Mouse (Mus musculus): ENCODE results near the gene Cldn10. TPM values are rescaled to one million over a fixed set of nuclear protein-coding genes. Genes with fewer than 3 reads are reported as not detected.
A peak's percentile ranks its signal among the peaks of the same experiment; 100 is the strongest.

Cldn10 gene
- polyA plus RNA-seq, 1 experiment from 2014 or later = 1.4 TPM

DNA sequence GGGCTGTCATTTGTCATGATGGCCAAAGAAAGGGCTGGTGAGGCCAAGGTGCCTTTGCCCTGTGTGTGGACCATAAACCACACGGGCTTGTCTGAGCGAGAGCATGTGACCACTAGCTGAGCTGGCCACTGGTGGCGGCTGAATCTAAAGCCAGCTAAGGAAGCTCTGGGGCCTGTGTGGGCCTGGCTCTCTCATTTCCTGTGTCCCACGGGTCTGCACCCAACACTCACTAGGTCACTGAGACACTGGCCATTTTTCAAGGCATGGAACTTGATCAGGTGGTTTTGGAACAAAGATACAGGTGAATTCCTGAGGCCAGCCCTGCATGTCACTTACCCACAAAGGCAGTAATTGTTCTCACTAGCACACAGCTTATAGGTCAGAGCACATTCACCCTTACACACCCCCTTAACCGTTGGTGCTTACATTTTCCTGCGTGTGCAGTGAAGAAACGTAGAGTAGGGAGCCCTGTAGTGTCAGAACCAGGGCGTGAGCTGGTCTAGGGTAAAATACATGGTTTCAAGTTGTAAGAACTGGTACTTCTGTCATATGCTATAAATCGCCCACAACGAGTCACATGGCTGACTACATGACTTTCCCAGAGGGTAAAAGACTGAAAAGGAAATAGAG, 87.2 kb downstream of the Cldn10 start:
- Histone ChIP-seq H3K4me2 (no peak overlapping the region), H3K4me1 (no peaks in the 10 kb centered on the region), H3K9ac (no peak overlapping the region), H3K27me3 (no peaks in the 10 kb centered on the region), H3K36me3 (peaks cover 30% of the 10 kb centered on the region; the same call in 1 of the 2 replicates), H3K9me3 (no peaks in the 10 kb centered on the region), H3K27ac (no peak overlapping the region), H3K4me3 (no peak overlapping the region)
- no peak for ATAC-seq (ENCODE audit: insufficient number of reproducible peaks, low FRiP score, low TSS enrichment, low read depth)
- 50% methylated on average over 10 of the region's 10 CpGs for WGBS

DNA sequence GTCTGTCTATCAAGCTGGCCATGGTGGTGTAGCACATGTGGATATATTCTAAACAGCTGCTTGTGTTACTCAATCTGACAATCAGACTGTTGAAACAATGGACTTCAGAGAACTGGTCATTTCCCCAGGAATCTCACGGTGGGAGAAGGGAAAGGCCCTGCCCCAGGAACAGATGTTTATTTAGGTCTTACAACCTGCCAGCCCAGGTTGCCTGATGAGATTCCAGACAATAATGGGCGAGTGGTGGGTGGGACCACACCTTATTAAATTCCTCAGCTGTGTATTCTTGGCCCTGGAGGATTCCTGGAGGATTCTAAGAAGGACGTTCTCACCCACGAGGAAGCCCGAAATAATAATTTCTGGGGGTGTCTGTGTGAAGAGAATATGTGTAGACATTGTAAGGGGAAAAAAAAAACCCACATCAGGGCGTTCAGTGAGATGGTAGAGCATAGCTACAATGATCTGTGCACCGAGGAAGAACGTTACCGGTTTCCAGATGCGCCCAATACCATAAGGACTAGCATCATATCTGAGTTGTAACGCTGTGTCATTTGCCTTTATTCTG, 90.7 kb downstream of the Cldn10 start:
- no peak overlapping the region for H3K27ac ChIP-seq
- no peak overlapping the region for H3K4me3 ChIP-seq
- H3K27me3 ChIP-seq = no peaks in the 10 kb centered on the region
- ATAC-seq (ENCODE audit: insufficient number of reproducible peaks, low FRiP score, low TSS enrichment, low read depth) = no peak
- H3K36me3 ChIP-seq = peaks cover 52% of the 10 kb centered on the region
- H3K4me2 ChIP-seq = no peak overlapping the region
- H3K4me1 ChIP-seq = no peaks in the 10 kb centered on the region
- H3K9ac ChIP-seq = no peak overlapping the region
- no peaks in the 10 kb centered on the region for H3K9me3 ChIP-seq
- WGBS = 73% methylated on average over 11 of the region's 11 CpGs

DNA sequence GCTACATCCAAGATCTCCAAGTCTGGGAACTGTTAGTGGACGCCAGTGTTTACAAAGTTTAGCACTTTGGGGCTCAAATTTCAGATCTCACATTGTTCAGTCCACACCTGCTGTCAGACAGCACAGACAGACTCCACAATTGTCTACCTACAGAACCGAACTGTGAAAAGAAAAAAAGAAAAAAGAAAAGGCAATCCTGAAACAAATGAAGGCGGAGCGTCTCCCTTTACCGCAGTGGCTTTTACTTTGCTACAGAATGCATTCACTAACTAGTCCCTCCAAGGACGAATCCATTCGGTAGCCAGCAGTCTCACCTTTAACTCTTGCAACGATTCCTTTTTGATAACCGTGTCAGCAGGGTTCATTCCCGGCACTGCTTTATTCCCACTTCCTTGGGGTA, 93.0 kb downstream of the Cldn10 start:
- no peak for ATAC-seq (ENCODE audit: insufficient number of reproducible peaks, low FRiP score, low TSS enrichment, low read depth)
- Histone ChIP-seq H3K4me1 (no peaks in the 10 kb centered on the region), H3K36me3 (peaks cover 57% of the 10 kb centered on the region), H3K27me3 (no peaks in the 10 kb centered on the region), H3K9me3 (no peaks in the 10 kb centered on the region), H3K4me3 (no peak overlapping the region), H3K9ac (no peak overlapping the region), H3K27ac (no peak overlapping the region), H3K4me2 (no peak overlapping the region)
- WGBS = 73% methylated on average over 10 of the region's 10 CpGs

DNA sequence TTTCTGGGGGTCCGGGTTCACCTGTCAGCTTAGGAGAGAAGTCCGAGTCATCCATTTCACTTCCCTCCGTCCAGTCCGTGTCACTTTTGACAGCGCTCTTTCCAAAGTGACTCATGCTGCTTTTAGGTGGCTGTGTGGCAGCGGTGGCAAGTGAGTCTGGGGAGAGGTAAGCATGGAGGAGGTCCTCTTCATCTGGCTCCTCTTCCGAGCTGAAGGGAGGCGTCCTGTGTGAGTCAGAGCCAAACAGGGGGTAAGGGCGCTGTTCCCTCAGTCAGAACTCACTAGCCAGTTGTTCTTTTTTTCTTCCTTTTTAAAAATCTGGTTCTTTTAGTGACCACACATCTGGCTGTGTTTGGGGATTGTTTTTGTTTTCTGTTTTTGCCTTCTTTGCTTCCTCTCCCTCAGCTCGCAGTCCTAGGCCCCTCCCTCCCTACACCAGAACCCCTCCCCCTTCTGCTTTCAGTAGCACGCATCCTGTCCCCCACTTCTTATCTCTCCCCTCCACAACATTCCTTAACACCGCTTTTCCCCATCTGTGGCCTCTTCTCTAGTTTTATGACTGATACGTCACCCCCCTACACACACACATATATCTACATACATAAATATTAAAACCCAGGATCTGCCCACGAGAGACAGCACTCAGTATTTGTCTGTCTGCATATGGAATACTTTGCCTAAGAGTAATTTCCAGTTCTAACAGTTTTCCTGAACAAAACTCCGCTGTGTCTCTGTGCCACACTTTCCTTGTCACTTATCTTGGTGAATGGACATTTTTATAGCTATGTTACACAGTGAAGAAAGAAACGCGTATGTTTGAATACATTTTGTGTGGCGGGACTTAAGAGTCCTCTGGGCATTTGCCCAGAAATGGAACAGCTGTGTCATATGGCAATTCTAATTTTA, 95.9 kb downstream of the Cldn10 start:
- no peak overlapping the region for H3K9ac ChIP-seq
- no peaks in the 10 kb centered on the region for H3K4me1 ChIP-seq
- 77% methylated on average over 18 of the region's 18 CpGs for WGBS
- H3K27me3 ChIP-seq = no peaks in the 10 kb centered on the region
- no peak overlapping the region for H3K4me3 ChIP-seq
- no peaks in the 10 kb centered on the region for H3K9me3 ChIP-seq
- peak overlapping the region; percentile 27; the same call in 1 of the 2 replicates for H3K27ac ChIP-seq
- H3K36me3 ChIP-seq = peaks cover 67% of the 10 kb centered on the region
- no peak overlapping the region for H3K4me2 ChIP-seq
- ATAC-seq (ENCODE audit: insufficient number of reproducible peaks, low FRiP score, low TSS enrichment, low read depth) = no peak

DNA sequence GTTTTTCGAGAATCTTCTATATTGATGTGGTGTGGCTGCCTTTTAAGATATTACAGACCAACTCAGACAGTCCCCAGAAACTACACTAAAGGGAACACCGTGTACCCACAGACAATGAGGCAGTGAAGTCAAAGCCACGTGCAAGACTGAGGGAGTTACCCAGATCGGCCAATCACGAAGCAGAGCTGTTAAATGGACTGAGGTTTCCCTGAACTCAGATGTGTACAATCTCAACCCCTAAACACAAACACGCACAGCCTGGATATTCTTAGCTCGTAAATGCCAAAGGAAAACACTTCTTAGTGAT, 96.5 kb downstream of the Cldn10 start:
- WGBS = 73% methylated on average over 7 of the region's 7 CpGs
- no peak overlapping the region for H3K4me2 ChIP-seq
- no peak overlapping the region for H3K27ac ChIP-seq
- peaks cover 67% of the 10 kb centered on the region for H3K36me3 ChIP-seq
- H3K4me3 ChIP-seq = no peak overlapping the region
- no peak for ATAC-seq (ENCODE audit: insufficient number of reproducible peaks, low FRiP score, low TSS enrichment, low read depth)
- no peak overlapping the region for H3K9ac ChIP-seq
- H3K4me1 ChIP-seq = no peaks in the 10 kb centered on the region
- no peaks in the 10 kb centered on the region for H3K27me3 ChIP-seq
- H3K9me3 ChIP-seq = no peaks in the 10 kb centered on the region

DNA sequence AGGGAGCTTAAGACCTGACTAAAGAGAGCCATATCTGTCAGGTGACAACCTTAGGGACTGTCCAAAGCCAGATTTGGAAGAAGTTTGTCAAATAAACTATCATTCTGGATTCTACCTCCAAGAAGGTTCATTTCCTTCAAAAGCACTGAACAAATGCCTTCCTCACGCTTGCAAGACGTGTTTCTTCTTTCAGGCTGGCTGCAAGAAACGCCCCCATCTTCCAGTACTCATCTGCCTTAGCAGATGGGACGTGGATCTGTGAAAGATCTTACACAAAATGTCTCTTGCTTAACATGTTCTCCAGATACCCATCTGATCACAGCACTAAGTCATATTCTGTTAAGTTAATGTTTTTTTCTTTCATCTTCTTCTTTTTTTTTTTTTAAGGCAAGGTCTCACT, 102.4 kb downstream of the Cldn10 start:
- H3K27me3 ChIP-seq = no peaks in the 10 kb centered on the region
- no peak overlapping the region for H3K4me3 ChIP-seq
- no peaks in the 10 kb centered on the region for H3K9me3 ChIP-seq
- ATAC-seq (ENCODE audit: insufficient number of reproducible peaks, low FRiP score, low TSS enrichment, low read depth) = no peak
- WGBS = 78% methylated on average over 4 of the region's 4 CpGs
- no peak overlapping the region for H3K4me2 ChIP-seq
- H3K27ac ChIP-seq = no peak overlapping the region
- no peaks in the 10 kb centered on the region for H3K4me1 ChIP-seq
- H3K36me3 ChIP-seq = peaks cover 56% of the 10 kb centered on the region
- H3K9ac ChIP-seq = no peak overlapping the region

DNA sequence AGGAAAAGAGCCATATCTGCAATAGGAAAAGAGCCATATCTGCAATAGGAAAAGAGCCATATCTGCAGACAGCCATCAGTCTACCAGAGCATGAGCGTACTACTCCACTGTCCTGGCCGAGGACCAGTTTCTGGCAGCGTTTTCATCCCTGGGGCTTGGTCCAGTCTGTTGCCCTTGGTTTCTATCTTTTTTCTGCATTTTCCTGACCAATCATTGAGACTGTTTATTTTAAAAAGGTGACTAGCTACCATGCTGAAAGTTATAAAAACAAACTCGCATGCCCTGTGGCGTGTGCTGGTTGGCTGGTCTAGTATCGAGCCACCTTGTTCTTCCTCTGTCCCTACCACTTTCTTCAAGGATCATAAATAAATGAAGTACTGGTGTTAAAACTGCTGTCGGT, 107.5 kb downstream of the Cldn10 start:
- Histone ChIP-seq H3K27me3 (no peaks in the 10 kb centered on the region), H3K4me2 (no peak overlapping the region), H3K27ac (no peak overlapping the region), H3K36me3 (peaks cover 54% of the 10 kb centered on the region), H3K9ac (no peak overlapping the region), H3K9me3 (no peaks in the 10 kb centered on the region), H3K4me1 (no peaks in the 10 kb centered on the region), H3K4me3 (no peak overlapping the region)
- ATAC-seq (ENCODE audit: insufficient number of reproducible peaks, low FRiP score, low TSS enrichment, low read depth) = no peak
- WGBS = 86% methylated on average over 7 of the region's 7 CpGs

DNA sequence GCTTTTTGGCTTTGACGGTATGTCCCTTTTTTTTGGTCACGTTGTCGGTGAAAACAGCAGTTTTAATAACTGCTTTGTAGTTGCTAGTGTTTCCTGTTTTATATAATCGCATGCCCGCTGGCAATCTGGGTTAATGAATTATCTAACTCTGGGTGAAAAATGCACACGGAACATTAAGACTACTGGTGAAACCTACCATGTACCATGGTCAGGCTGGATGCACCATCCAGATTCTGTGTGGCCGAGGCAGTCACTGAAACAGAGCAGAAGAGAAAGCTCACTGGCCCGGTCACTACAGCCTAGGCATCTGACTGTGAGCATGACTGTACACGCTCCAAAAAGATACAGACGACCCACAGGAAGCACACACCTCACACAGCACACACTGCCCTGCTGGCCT, 107.9 kb downstream of the Cldn10 start:
- Histone ChIP-seq H3K4me2 (no peak overlapping the region), H3K36me3 (peaks cover 58% of the 10 kb centered on the region), H3K27me3 (no peaks in the 10 kb centered on the region), H3K4me1 (no peaks in the 10 kb centered on the region), H3K4me3 (no peak overlapping the region), H3K9me3 (no peaks in the 10 kb centered on the region), H3K9ac (no peak overlapping the region), H3K27ac (no peak overlapping the region)
- no peak for ATAC-seq (ENCODE audit: insufficient number of reproducible peaks, low FRiP score, low TSS enrichment, low read depth)
- WGBS = 76% methylated on average over 10 of the region's 10 CpGs

DNA sequence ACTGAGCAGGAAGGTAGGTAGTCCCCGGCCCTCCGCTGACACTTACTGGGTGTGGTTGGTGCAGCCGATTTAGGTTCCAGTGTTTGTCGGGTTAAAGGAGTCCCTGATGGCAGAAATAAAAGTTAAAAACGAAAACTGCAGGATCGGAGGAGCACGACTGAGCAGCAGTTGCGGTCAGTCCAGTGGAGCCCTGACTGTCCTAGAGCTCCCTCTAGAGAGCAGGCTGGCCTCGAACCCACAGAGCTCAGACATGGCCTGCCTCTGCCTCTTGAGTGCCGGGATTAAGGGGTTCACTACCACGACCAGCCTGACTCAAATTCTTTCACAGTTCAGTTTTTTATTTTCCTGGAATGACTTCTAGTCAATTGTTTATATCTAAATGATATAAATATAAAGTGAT, 112.2 kb downstream of the Cldn10 start:
- Histone ChIP-seq H3K9ac (no peak overlapping the region), H3K36me3 (peaks cover 75% of the 10 kb centered on the region), H3K27ac (no peak overlapping the region), H3K4me3 (no peak overlapping the region), H3K4me1 (no peaks in the 10 kb centered on the region; the same call in 1 of the 2 replicates), H3K27me3 (no peaks in the 10 kb centered on the region), H3K9me3 (no peaks in the 10 kb centered on the region), H3K4me2 (no peak overlapping the region)
- WGBS = 75% methylated on average over 11 of the region's 11 CpGs
- no peak for ATAC-seq (ENCODE audit: insufficient number of reproducible peaks, low FRiP score, low TSS enrichment, low read depth)

DNA sequence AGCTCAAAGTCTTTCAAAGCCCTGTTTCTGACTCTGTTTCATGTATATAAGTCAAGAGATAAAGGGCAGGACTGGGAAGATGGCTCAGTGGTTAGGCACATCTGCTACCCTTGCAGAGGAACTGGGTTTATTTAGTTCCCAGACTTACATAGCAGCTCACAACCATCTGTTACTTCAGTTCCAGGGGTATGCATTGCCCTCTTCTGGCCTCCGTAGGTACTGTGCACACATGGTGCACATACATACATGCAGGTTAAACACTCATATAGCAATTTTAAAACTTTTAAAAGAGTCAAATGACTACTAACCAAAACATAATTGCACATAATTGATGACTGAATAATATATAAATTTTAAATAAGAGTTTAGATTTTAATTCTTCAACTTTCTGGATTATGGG, 113.2 kb downstream of the Cldn10 start:
- H3K4me2 ChIP-seq = no peak overlapping the region
- H3K27ac ChIP-seq = no peak overlapping the region
- ATAC-seq (ENCODE audit: insufficient number of reproducible peaks, low FRiP score, low TSS enrichment, low read depth) = no peak
- H3K9me3 ChIP-seq = no peaks in the 10 kb centered on the region
- H3K36me3 ChIP-seq = peaks cover 69% of the 10 kb centered on the region
- H3K9ac ChIP-seq = no peak overlapping the region
- H3K4me3 ChIP-seq = no peak overlapping the region
- 97% methylated on average over 1 of the region's 1 CpGs for WGBS
- H3K27me3 ChIP-seq = no peaks in the 10 kb centered on the region
- H3K4me1 ChIP-seq = no peaks in the 10 kb centered on the region; the same call in 1 of the 2 replicates

DNA sequence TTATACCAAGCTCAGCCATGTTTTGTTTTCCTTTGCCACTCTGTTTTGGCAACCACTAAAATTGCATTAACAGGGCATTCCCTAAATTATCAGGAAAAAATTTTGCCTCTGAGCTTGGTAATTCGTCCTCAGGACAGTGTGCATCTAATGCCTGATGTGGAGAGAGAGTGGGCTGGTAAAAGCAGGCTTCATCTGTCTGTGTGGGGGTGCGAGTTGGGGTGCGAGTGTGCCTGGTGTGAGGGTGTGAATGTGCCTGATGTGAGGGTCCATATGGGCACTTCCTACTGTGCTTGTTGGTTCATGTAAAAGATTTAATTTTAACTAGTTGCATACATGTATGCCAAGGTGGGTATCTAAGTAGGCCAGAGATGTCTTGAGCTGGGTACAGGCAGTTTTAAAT, 115.7 kb downstream of the Cldn10 start:
- Histone ChIP-seq H3K9ac (no peak overlapping the region), H3K4me3 (no peak overlapping the region), H3K36me3 (peaks cover 74% of the 10 kb centered on the region), H3K9me3 (no peaks in the 10 kb centered on the region), H3K4me2 (no peak overlapping the region), H3K27me3 (no peaks in the 10 kb centered on the region), H3K4me1 (no peaks in the 10 kb centered on the region; the same call in 1 of the 2 replicates), H3K27ac (no peak overlapping the region)
- 79% methylated on average over 3 of the region's 3 CpGs for WGBS
- ATAC-seq (ENCODE audit: insufficient number of reproducible peaks, low FRiP score, low TSS enrichment, low read depth) = no peak

DNA sequence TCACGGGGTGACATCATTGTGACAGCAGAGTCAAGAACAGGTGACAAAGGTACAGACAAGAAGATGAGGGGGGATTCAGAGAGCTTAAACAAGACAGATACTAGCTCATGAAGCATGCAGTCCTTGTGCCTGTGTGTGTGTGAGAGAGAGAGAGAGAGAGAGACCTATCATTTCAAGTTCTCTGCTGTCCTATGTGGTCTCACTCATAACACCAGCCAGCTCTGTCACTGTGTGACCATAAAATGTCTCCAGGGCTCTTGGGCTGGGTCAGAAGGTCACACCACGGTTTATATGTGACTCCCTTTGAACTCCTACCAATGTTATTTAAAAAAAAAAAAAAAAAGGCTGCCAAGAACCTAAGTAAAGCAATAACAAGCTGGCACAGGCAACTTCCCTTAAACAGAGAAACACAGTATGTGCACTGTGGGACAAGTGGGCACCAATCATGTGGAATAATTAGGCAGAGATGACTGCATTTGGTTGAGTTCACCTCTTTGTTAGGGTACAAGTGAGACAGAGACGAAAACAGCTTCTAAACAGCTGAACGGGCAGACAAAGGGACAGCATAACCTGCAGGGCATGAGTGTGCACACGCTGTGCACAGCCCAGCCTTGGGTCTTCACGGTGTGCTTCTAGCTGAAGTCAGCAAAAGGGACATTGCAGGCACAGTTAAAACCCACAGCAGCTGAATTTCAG, 116.3 kb downstream of the Cldn10 start:
- no peaks in the 10 kb centered on the region for H3K9me3 ChIP-seq
- no peak overlapping the region for H3K27ac ChIP-seq
- no peak overlapping the region for H3K4me3 ChIP-seq
- H3K27me3 ChIP-seq = no peaks in the 10 kb centered on the region
- ATAC-seq (ENCODE audit: insufficient number of reproducible peaks, low FRiP score, low TSS enrichment, low read depth) = no peak
- H3K9ac ChIP-seq = no peak overlapping the region
- no peak overlapping the region for H3K4me2 ChIP-seq
- WGBS = 50% methylated on average over 6 of the region's 6 CpGs
- peaks cover 75% of the 10 kb centered on the region for H3K36me3 ChIP-seq
- no peaks in the 10 kb centered on the region; the same call in 1 of the 2 replicates for H3K4me1 ChIP-seq
